Mouse (Mus musculus): ENCODE measurements at regions not wholly inside any gene's neighbourhood (a gene's known extent, or its start where the extent isn't known, plus 50 kb on each side); places are given as distances from the start of the nearest gene placed in this dataset.

- Histone ChIP-seq H3K36me3 (ENCODE audit: control insufficient read depth, insufficient read depth, low read length) (no peaks in the 10 kb centered on the region), H3K4me2 (ENCODE audit: low read depth, low read length) (no peak overlapping the region), H3K9me3 (replicated peaks; ENCODE audit: control insufficient read depth, low read length) (no peaks in the 10 kb centered on the region), H3K9ac (ENCODE audit: low read length) (no peak overlapping the region), H3K27me3 (ENCODE audit: control insufficient read depth, insufficient read depth, low read length) (no peaks in the 10 kb centered on the region), H3K27ac (ENCODE audit: low read length) (no peak overlapping the region), H3K4me1 (ENCODE audit: control insufficient read depth, insufficient read depth, low read length) (no peaks in the 10 kb centered on the region), H3K4me3 (replicated peaks; ENCODE audit: low read length) (no peak overlapping the region)
- WGBS: 33% methylated on average over 2 of the region's 2 CpGs
- no peak for ATAC-seq (ENCODE audit: insufficient read depth, low FRiP score)
Observed at GRCm38 (mm10) chr2:108795145-108795544, 485.4 kb upstream of the Kif18a start.

- H3K36me3 ChIP-seq (ENCODE audit: control insufficient read depth, insufficient read depth, low read length): no peaks in the 10 kb centered on the region
- H3K4me2 ChIP-seq (ENCODE audit: low read depth, low read length): no peak overlapping the region
- no peak for ATAC-seq (ENCODE audit: insufficient read depth, low FRiP score)
- WGBS: 86% methylated on average over 2 of the region's 2 CpGs
- H3K27me3 ChIP-seq (ENCODE audit: control insufficient read depth, insufficient read depth, low read length): no peaks in the 10 kb centered on the region
- no peak overlapping the region for H3K4me3 ChIP-seq (replicated peaks; ENCODE audit: low read length)
- H3K27ac ChIP-seq (ENCODE audit: low read length): no peak overlapping the region
- no peaks in the 10 kb centered on the region for H3K4me1 ChIP-seq (ENCODE audit: control insufficient read depth, insufficient read depth, low read length)
- H3K9me3 ChIP-seq (replicated peaks; ENCODE audit: control insufficient read depth, low read length): no peaks in the 10 kb centered on the region
- H3K9ac ChIP-seq (ENCODE audit: low read length): no peak overlapping the region
Observed at GRCm38 (mm10) chr2:108796816-108797581, 483.5 kb upstream of the Kif18a start.

GRCm38 (mm10) chr2:108812367-108812766 is 468.2 kb upstream of the Kif18a start:
- H3K9ac ChIP-seq (ENCODE audit: low read length): no peak overlapping the region
- H3K4me1 ChIP-seq (ENCODE audit: control insufficient read depth, insufficient read depth, low read length): no peaks in the 10 kb centered on the region
- no peaks in the 10 kb centered on the region for H3K9me3 ChIP-seq (replicated peaks; ENCODE audit: control insufficient read depth, low read length)
- H3K27me3 ChIP-seq (ENCODE audit: control insufficient read depth, insufficient read depth, low read length): no peaks in the 10 kb centered on the region
- no peak overlapping the region for H3K4me3 ChIP-seq (replicated peaks; ENCODE audit: low read length)
- ATAC-seq (ENCODE audit: insufficient read depth, low FRiP score): no peak
- no peak overlapping the region for H3K4me2 ChIP-seq (ENCODE audit: low read depth, low read length)
- H3K27ac ChIP-seq (ENCODE audit: low read length): no peak overlapping the region
- no peaks in the 10 kb centered on the region for H3K36me3 ChIP-seq (ENCODE audit: control insufficient read depth, insufficient read depth, low read length)

DNA sequence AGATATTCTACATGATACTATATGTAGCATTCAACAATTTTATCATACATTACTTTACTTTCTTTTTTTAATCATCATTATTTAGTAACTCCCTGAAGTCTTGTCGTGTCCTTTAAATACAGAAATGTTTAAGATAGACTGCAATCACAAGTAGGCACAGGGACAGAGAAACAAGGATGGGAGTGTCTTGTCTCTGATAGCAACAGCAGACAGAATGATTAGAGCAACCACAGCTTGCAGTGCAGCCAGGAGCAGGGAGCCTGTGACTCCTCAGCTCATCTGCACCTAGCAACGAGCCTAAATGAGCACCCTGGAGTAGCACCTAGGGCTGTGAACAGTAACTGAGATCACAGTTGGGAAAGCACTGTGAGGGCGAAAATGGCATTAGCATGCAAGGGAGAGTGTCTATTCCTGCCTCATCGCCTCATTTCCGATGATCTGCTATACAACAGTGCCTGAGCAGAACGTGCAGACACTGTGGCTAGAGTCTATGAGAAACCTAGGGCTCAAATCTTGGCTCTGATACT is 467.4 kb upstream of the Kif18a start:
- H3K9me3 ChIP-seq (replicated peaks; ENCODE audit: control insufficient read depth, low read length): no peaks in the 10 kb centered on the region
- H3K27ac ChIP-seq (ENCODE audit: low read length): no peak overlapping the region
- no peaks in the 10 kb centered on the region for H3K27me3 ChIP-seq (ENCODE audit: control insufficient read depth, insufficient read depth, low read length)
- 63% methylated on average over 6 of the region's 6 CpGs for WGBS
- H3K36me3 ChIP-seq (ENCODE audit: control insufficient read depth, insufficient read depth, low read length): no peaks in the 10 kb centered on the region
- no peak overlapping the region for H3K4me3 ChIP-seq (replicated peaks; ENCODE audit: low read length)
- no peak overlapping the region for H3K4me2 ChIP-seq (ENCODE audit: low read depth, low read length)
- H3K4me1 ChIP-seq (ENCODE audit: control insufficient read depth, insufficient read depth, low read length): no peaks in the 10 kb centered on the region
- ATAC-seq (ENCODE audit: insufficient read depth, low FRiP score): no peak
- H3K9ac ChIP-seq (ENCODE audit: low read length): no peak overlapping the region

- Histone ChIP-seq H3K36me3 (ENCODE audit: control insufficient read depth, insufficient read depth, low read length) (no peaks in the 10 kb centered on the region), H3K9me3 (replicated peaks; ENCODE audit: control insufficient read depth, low read length) (no peaks in the 10 kb centered on the region), H3K4me3 (replicated peaks; ENCODE audit: low read length) (no peak overlapping the region), H3K4me2 (ENCODE audit: low read depth, low read length) (no peak overlapping the region), H3K4me1 (ENCODE audit: control insufficient read depth, insufficient read depth, low read length) (no peaks in the 10 kb centered on the region), H3K9ac (ENCODE audit: low read length) (no peak overlapping the region), H3K27ac (ENCODE audit: low read length) (no peak overlapping the region), H3K27me3 (ENCODE audit: control insufficient read depth, insufficient read depth, low read length) (no peaks in the 10 kb centered on the region)
- ATAC-seq (ENCODE audit: insufficient read depth, low FRiP score): no peak
Observed at GRCm38 (mm10) chr2:108816579-108816978, 464.0 kb upstream of the Kif18a start.

GRCm38 (mm10) chr2:108824025-108824424 is 456.5 kb upstream of the Kif18a start:
- no peak overlapping the region for H3K4me3 ChIP-seq (replicated peaks; ENCODE audit: low read length)
- no peaks in the 10 kb centered on the region for H3K9me3 ChIP-seq (replicated peaks; ENCODE audit: control insufficient read depth, low read length)
- H3K36me3 ChIP-seq (ENCODE audit: control insufficient read depth, insufficient read depth, low read length): no peaks in the 10 kb centered on the region
- H3K4me2 ChIP-seq (ENCODE audit: low read depth, low read length): no peak overlapping the region
- no peaks in the 10 kb centered on the region for H3K27me3 ChIP-seq (ENCODE audit: control insufficient read depth, insufficient read depth, low read length)
- H3K27ac ChIP-seq (ENCODE audit: low read length): no peak overlapping the region
- H3K9ac ChIP-seq (ENCODE audit: low read length): no peak overlapping the region
- no peak for ATAC-seq (ENCODE audit: insufficient read depth, low FRiP score)
- peaks cover 9% of the 10 kb centered on the region for H3K4me1 ChIP-seq (ENCODE audit: control insufficient read depth, insufficient read depth, low read length)

DNA sequence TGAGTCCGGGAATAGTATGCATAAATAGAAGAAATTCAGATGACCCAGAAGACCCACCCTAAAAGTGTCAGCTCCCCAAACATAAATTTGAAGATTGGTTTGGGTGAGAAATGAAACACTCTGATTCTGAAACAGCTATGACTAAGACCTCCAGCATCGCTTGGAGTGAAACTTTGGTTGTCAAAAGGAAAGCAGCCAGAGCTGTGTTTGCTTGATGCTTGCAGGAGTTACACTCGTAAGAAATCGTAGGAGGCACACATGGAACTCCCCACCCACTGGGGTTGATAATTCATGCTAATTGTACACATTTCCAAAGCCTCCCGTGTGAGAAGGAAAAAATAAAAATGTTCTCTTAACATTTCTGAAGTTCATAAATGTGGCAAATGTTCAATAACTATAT is 454.6 kb upstream of the Kif18a start:
- no peaks in the 10 kb centered on the region for H3K36me3 ChIP-seq (ENCODE audit: control insufficient read depth, insufficient read depth, low read length)
- H3K27ac ChIP-seq (ENCODE audit: low read length): no peak overlapping the region
- no peak overlapping the region for H3K4me2 ChIP-seq (ENCODE audit: low read depth, low read length)
- H3K9ac ChIP-seq (ENCODE audit: low read length): no peak overlapping the region
- H3K4me1 ChIP-seq (ENCODE audit: control insufficient read depth, insufficient read depth, low read length): peaks cover 9% of the 10 kb centered on the region
- ATAC-seq (ENCODE audit: insufficient read depth, low FRiP score): no peak
- H3K4me3 ChIP-seq (replicated peaks; ENCODE audit: low read length): no peak overlapping the region
- 51% methylated on average over 5 of the region's 5 CpGs for WGBS
- H3K9me3 ChIP-seq (replicated peaks; ENCODE audit: control insufficient read depth, low read length): no peaks in the 10 kb centered on the region
- no peaks in the 10 kb centered on the region for H3K27me3 ChIP-seq (ENCODE audit: control insufficient read depth, insufficient read depth, low read length)

DNA sequence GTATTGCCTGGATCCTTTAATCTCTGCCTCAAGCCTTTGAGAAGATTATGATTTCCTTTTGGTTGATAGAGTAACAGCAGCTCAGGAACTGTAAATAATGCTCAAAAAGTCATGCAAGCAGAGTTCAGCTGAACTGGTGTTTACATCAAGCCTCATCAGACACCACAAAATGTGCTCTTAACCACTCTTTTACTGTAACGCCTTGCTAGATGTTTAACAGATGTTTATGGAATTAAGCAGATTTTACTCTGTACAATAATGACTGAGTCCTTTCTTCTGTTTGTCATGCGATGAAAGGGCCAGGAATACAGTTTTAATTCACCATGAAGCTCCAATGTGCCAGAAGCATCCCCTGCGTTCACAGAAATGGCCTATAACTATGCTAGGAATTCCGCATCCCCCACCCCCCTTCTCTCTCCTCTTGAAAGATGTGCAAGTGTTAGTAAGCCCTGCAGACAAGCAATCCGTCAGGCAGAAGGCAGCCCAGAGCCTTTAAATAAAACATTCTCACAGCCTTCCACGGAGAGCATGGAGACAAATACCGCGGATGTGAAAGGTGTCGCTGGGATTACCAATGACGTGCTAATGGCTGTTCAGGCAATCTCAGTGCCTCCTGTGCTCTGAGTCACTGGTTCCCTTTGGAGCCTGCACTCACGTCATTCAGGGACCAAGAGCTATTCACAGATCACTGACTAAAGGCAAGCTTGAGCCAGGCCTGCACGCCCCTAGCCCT is 453.3 kb upstream of the Kif18a start:
- Histone ChIP-seq H3K27me3 (ENCODE audit: control insufficient read depth, insufficient read depth, low read length) (no peaks in the 10 kb centered on the region), H3K4me2 (ENCODE audit: low read depth, low read length) (0 out of 2 replicates have a peak overlapping the region, but pooled peaks have one; percentile 16), H3K9ac (ENCODE audit: low read length) (no peak overlapping the region), H3K4me3 (replicated peaks; ENCODE audit: low read length) (no peak overlapping the region), H3K27ac (ENCODE audit: low read length) (no peak overlapping the region), H3K9me3 (replicated peaks; ENCODE audit: control insufficient read depth, low read length) (no peaks in the 10 kb centered on the region), H3K4me1 (ENCODE audit: control insufficient read depth, insufficient read depth, low read length) (peaks cover 9% of the 10 kb centered on the region), H3K36me3 (ENCODE audit: control insufficient read depth, insufficient read depth, low read length) (no peaks in the 10 kb centered on the region)
- ATAC-seq (ENCODE audit: insufficient read depth, low FRiP score): peak; percentile 75; the same call in 1 of the 2 replicates
- WGBS: 4% methylated on average over 12 of the region's 12 CpGs

- Histone ChIP-seq H3K4me1 (ENCODE audit: control insufficient read depth, insufficient read depth, low read length) (peaks cover 9% of the 10 kb centered on the region), H3K36me3 (ENCODE audit: control insufficient read depth, insufficient read depth, low read length) (no peaks in the 10 kb centered on the region), H3K9me3 (replicated peaks; ENCODE audit: control insufficient read depth, low read length) (no peaks in the 10 kb centered on the region), H3K27ac (ENCODE audit: low read length) (no peak overlapping the region), H3K4me2 (ENCODE audit: low read depth, low read length) (no peak overlapping the region), H3K4me3 (replicated peaks; ENCODE audit: low read length) (no peak overlapping the region), H3K9ac (ENCODE audit: low read length) (no peak overlapping the region), H3K27me3 (ENCODE audit: control insufficient read depth, insufficient read depth, low read length) (no peaks in the 10 kb centered on the region)
- no peak for ATAC-seq (ENCODE audit: insufficient read depth, low FRiP score)
- 55% methylated on average over 3 of the region's 3 CpGs for WGBS
Observed at GRCm38 (mm10) chr2:108827974-108828700, 452.4 kb upstream of the Kif18a start.

Measured in stomach, embryonic 16.5 days (tissue).